Mouse (Mus musculus) embryonic fibroblast, embryonic 13.5 days (primary cell): Measurements from ENCODE around the gene Polm.

Source experiments
- CTCF ChIP-seq: IDR thresholded peaks from 2 replicates; pipeline ENCODE4 v1.5.1; 2011; ENCODE audit warnings: mild to moderate bottlenecking, control low read depth, low read length, moderate library complexity, borderline replicate concordance; ENCODE audit not compliant: insufficient read depth
- POLR2A ChIP-seq: IDR thresholded peaks from 2 replicates; pipeline ENCODE4 v1.6.1; 2011; ENCODE audit warnings: low read depth, mild to moderate bottlenecking, control low read depth, low read length, moderate library complexity

GRCm38 (mm10) chr11:5825432-5825831 is 12.4 kb downstream of the Polm start:
- TF ChIP-seq CTCF (no peak), POLR2A (no peak)
